Mouse (Mus musculus): ENCODE data around the gene Tmem202. TPM values are rescaled to one million over a fixed set of nuclear protein-coding genes. Genes with fewer than 3 reads are reported as not detected.
A peak's percentile ranks its signal among the peaks of the same experiment; 100 is the strongest.

Tmem202 gene
- polyA plus RNA-seq, 1 experiment from 2014 or later: 0.15 TPM

- H3K9me3 ChIP-seq (ENCODE audit: control insufficient read depth, low read length): no peaks in the 10 kb centered on the region
- no peaks in the 10 kb centered on the region for H3K27me3 ChIP-seq (replicated peaks; ENCODE audit: control insufficient read depth, insufficient read depth, low read length)
- ATAC-seq (ENCODE audit: low read depth): peak; percentile 79; the same call in 1 of the 2 replicates
- no peak overlapping the region for H3K4me3 ChIP-seq (ENCODE audit: low read depth, low read length)
- H3K36me3 ChIP-seq (ENCODE audit: control insufficient read depth, insufficient read depth, low read length): peaks cover 25% of the 10 kb centered on the region
- H3K4me2 ChIP-seq (ENCODE audit: low read depth, low read length): no peak overlapping the region
- DNase-seq (ENCODE audit: low spot score): peak; percentile 40
- no peaks in the 10 kb centered on the region for H3K4me1 ChIP-seq (ENCODE audit: control insufficient read depth, insufficient read depth, low read length)
- 34% methylated on average over 6 of the region's 6 CpGs for WGBS
- H3K27ac ChIP-seq (replicated peaks; ENCODE audit: low read depth, low read length): no peak overlapping the region
- H3K9ac ChIP-seq (ENCODE audit: low read depth, low read length): no peak overlapping the region
Observed at GRCm38 (mm10) chr9:59567111-59567510, 27.5 kb upstream of the Tmem202 start.

- Histone ChIP-seq H3K27me3 (replicated peaks; ENCODE audit: control insufficient read depth, insufficient read depth, low read length) (no peaks in the 10 kb centered on the region), H3K4me2 (ENCODE audit: low read depth, low read length) (no peak overlapping the region), H3K9ac (ENCODE audit: low read depth, low read length) (no peak overlapping the region), H3K9me3 (ENCODE audit: control insufficient read depth, low read length) (no peaks in the 10 kb centered on the region), H3K27ac (replicated peaks; ENCODE audit: low read depth, low read length) (no peak overlapping the region), H3K4me3 (ENCODE audit: low read depth, low read length) (no peak overlapping the region), H3K36me3 (ENCODE audit: control insufficient read depth, insufficient read depth, low read length) (peaks cover 36% of the 10 kb centered on the region), H3K4me1 (ENCODE audit: control insufficient read depth, insufficient read depth, low read length) (no peaks in the 10 kb centered on the region)
- ATAC-seq (ENCODE audit: low read depth) (peak; percentile 78; the same call in 1 of the 2 replicates), DNase-seq (ENCODE audit: low spot score) (peak; percentile 83)
- 21% methylated on average over 4 of the region's 4 CpGs for WGBS
Observed at GRCm38 (mm10) chr9:59565600-59565999, 26.0 kb upstream of the Tmem202 start.

- no peak overlapping the region for H3K4me3 ChIP-seq (ENCODE audit: low read depth, low read length)
- peaks cover 38% of the 10 kb centered on the region for H3K36me3 ChIP-seq (ENCODE audit: control insufficient read depth, insufficient read depth, low read length)
- no peak overlapping the region for H3K9ac ChIP-seq (ENCODE audit: low read depth, low read length)
- DNase-seq (ENCODE audit: low spot score) (no peak), ATAC-seq (ENCODE audit: low read depth) (no peak)
- no peaks in the 10 kb centered on the region for H3K9me3 ChIP-seq (ENCODE audit: control insufficient read depth, low read length)
- H3K27me3 ChIP-seq (replicated peaks; ENCODE audit: control insufficient read depth, insufficient read depth, low read length): no peaks in the 10 kb centered on the region
- no peak overlapping the region for H3K27ac ChIP-seq (replicated peaks; ENCODE audit: low read depth, low read length)
- no peak overlapping the region for H3K4me2 ChIP-seq (ENCODE audit: low read depth, low read length)
- 77% methylated on average over 4 of the region's 4 CpGs for WGBS
- no peaks in the 10 kb centered on the region for H3K4me1 ChIP-seq (ENCODE audit: control insufficient read depth, insufficient read depth, low read length)
Observed at GRCm38 (mm10) chr9:59553719-59554118, 14.1 kb upstream of the Tmem202 start.

GRCm38 (mm10) chr9:59552610-59553009 is 13.0 kb upstream of the Tmem202 start:
- no peaks in the 10 kb centered on the region for H3K4me1 ChIP-seq (ENCODE audit: control insufficient read depth, insufficient read depth, low read length)
- DNase-seq (ENCODE audit: low spot score): no peak
- no peak for ATAC-seq (ENCODE audit: low read depth)
- 78% methylated on average over 5 of the region's 5 CpGs for WGBS
- no peak overlapping the region for H3K27ac ChIP-seq (replicated peaks; ENCODE audit: low read depth, low read length)
- H3K27me3 ChIP-seq (replicated peaks; ENCODE audit: control insufficient read depth, insufficient read depth, low read length): no peaks in the 10 kb centered on the region
- H3K4me3 ChIP-seq (ENCODE audit: low read depth, low read length): no peak overlapping the region
- peaks cover 26% of the 10 kb centered on the region for H3K36me3 ChIP-seq (ENCODE audit: control insufficient read depth, insufficient read depth, low read length)
- H3K9ac ChIP-seq (ENCODE audit: low read depth, low read length): no peak overlapping the region
- no peak overlapping the region for H3K4me2 ChIP-seq (ENCODE audit: low read depth, low read length)
- H3K9me3 ChIP-seq (ENCODE audit: control insufficient read depth, low read length): no peaks in the 10 kb centered on the region

GRCm38 (mm10) chr9:59551620-59552031 is 12.0 kb upstream of the Tmem202 start:
- peaks cover 17% of the 10 kb centered on the region for H3K36me3 ChIP-seq (ENCODE audit: control insufficient read depth, insufficient read depth, low read length)
- no peak overlapping the region for H3K27ac ChIP-seq (replicated peaks; ENCODE audit: low read depth, low read length)
- H3K27me3 ChIP-seq (replicated peaks; ENCODE audit: control insufficient read depth, insufficient read depth, low read length): no peaks in the 10 kb centered on the region
- H3K4me1 ChIP-seq (ENCODE audit: control insufficient read depth, insufficient read depth, low read length): no peaks in the 10 kb centered on the region
- no peak overlapping the region for H3K4me3 ChIP-seq (ENCODE audit: low read depth, low read length)
- no peaks in the 10 kb centered on the region for H3K9me3 ChIP-seq (ENCODE audit: control insufficient read depth, low read length)
- 84% methylated on average over 3 of the region's 3 CpGs for WGBS
- H3K9ac ChIP-seq (ENCODE audit: low read depth, low read length): no peak overlapping the region
- no peak for DNase-seq (ENCODE audit: low spot score)
- ATAC-seq (ENCODE audit: low read depth): no peak
- H3K4me2 ChIP-seq (ENCODE audit: low read depth, low read length): no peak overlapping the region

GRCm38 (mm10) chr9:59551017-59551416 is 11.4 kb upstream of the Tmem202 start:
- no peak for ATAC-seq (ENCODE audit: low read depth)

GRCm38 (mm10) chr9:59550077-59550476 is 10.4 kb upstream of the Tmem202 start:
- no peak overlapping the region for H3K4me2 ChIP-seq (ENCODE audit: low read depth, low read length)
- H3K9me3 ChIP-seq (ENCODE audit: control insufficient read depth, low read length): no peaks in the 10 kb centered on the region
- no peaks in the 10 kb centered on the region for H3K27me3 ChIP-seq (replicated peaks; ENCODE audit: control insufficient read depth, insufficient read depth, low read length)
- ATAC-seq (ENCODE audit: low read depth): no peak
- no peak overlapping the region for H3K27ac ChIP-seq (replicated peaks; ENCODE audit: low read depth, low read length)
- no peak overlapping the region for H3K4me3 ChIP-seq (ENCODE audit: low read depth, low read length)
- no peak overlapping the region for H3K9ac ChIP-seq (ENCODE audit: low read depth, low read length)
- WGBS: 80% methylated on average over 4 of the region's 4 CpGs
- H3K36me3 ChIP-seq (ENCODE audit: control insufficient read depth, insufficient read depth, low read length): peaks cover 13% of the 10 kb centered on the region
- no peaks in the 10 kb centered on the region for H3K4me1 ChIP-seq (ENCODE audit: control insufficient read depth, insufficient read depth, low read length)
- no peak for DNase-seq (ENCODE audit: low spot score)

More at GRCm38 (mm10) chr9:59551017-59551416, 11.4 kb upstream of the Tmem202 start:
- H3K27me3 ChIP-seq (replicated peaks; ENCODE audit: control insufficient read depth, insufficient read depth, low read length): no peaks in the 10 kb centered on the region
- H3K4me1 ChIP-seq (ENCODE audit: control insufficient read depth, insufficient read depth, low read length): no peaks in the 10 kb centered on the region
- DNase-seq (ENCODE audit: low spot score): no peak
- no peaks in the 10 kb centered on the region for H3K9me3 ChIP-seq (ENCODE audit: control insufficient read depth, low read length)
- peaks cover 13% of the 10 kb centered on the region for H3K36me3 ChIP-seq (ENCODE audit: control insufficient read depth, insufficient read depth, low read length)
- no peak overlapping the region for H3K27ac ChIP-seq (replicated peaks; ENCODE audit: low read depth, low read length)
- WGBS: 70% methylated on average over 5 of the region's 5 CpGs
- no peak overlapping the region for H3K4me2 ChIP-seq (ENCODE audit: low read depth, low read length)
- no peak overlapping the region for H3K9ac ChIP-seq (ENCODE audit: low read depth, low read length)
- H3K4me3 ChIP-seq (ENCODE audit: low read depth, low read length): no peak overlapping the region

GRCm38 (mm10) chr9:59548961-59549487 is 9.4 kb upstream of the Tmem202 start:
- ATAC-seq (ENCODE audit: low read depth) (no peak), DNase-seq (ENCODE audit: low spot score) (no peak)
- WGBS: 59% methylated on average over 2 of the region's 2 CpGs
- Histone ChIP-seq H3K27ac (replicated peaks; ENCODE audit: low read depth, low read length) (no peak overlapping the region), H3K4me2 (ENCODE audit: low read depth, low read length) (no peak overlapping the region), H3K9ac (ENCODE audit: low read depth, low read length) (no peak overlapping the region), H3K4me3 (ENCODE audit: low read depth, low read length) (no peak overlapping the region), H3K36me3 (ENCODE audit: control insufficient read depth, insufficient read depth, low read length) (peaks cover 4% of the 10 kb centered on the region), H3K4me1 (ENCODE audit: control insufficient read depth, insufficient read depth, low read length) (no peaks in the 10 kb centered on the region), H3K9me3 (ENCODE audit: control insufficient read depth, low read length) (no peaks in the 10 kb centered on the region), H3K27me3 (replicated peaks; ENCODE audit: control insufficient read depth, insufficient read depth, low read length) (no peaks in the 10 kb centered on the region)

DNA sequence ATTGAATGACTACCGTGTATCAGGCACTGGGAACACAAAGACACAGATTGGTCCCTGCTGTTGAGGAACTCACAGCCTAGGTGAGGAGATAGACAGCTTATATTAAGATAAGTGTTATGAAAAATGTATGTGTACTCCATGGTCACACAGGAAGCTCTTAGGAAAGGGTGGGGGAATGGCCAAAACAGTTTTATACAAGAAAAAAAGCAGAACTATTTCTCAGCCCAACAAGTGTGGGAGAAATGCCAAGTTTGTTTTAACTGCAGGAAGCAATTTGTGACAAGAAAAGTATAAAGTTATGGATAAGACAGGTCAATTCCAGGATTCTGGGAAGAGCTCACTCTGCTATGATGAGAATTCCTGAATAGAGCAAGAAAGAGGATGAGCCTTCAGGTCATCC is 8.2 kb upstream of the Tmem202 start:
- ATAC-seq (ENCODE audit: low read depth): no peak
- H3K27ac ChIP-seq (replicated peaks; ENCODE audit: low read depth, low read length): no peak overlapping the region

More for the DNA sequence above, 8.2 kb upstream of the Tmem202 start:
- Histone ChIP-seq H3K4me2 (ENCODE audit: low read depth, low read length) (no peak overlapping the region), H3K36me3 (ENCODE audit: control insufficient read depth, insufficient read depth, low read length) (no peaks in the 10 kb centered on the region; the same call in 1 of the 2 replicates), H3K9ac (ENCODE audit: low read depth, low read length) (no peak overlapping the region), H3K9me3 (ENCODE audit: control insufficient read depth, low read length) (no peaks in the 10 kb centered on the region), H3K27me3 (replicated peaks; ENCODE audit: control insufficient read depth, insufficient read depth, low read length) (no peaks in the 10 kb centered on the region), H3K4me3 (ENCODE audit: low read depth, low read length) (no peak overlapping the region), H3K4me1 (ENCODE audit: control insufficient read depth, insufficient read depth, low read length) (no peaks in the 10 kb centered on the region)
- no peak for DNase-seq (ENCODE audit: low spot score)
- 85% methylated on average over 1 of the region's 1 CpGs for WGBS

Measured in embryonic facial prominence, embryonic 14.5 days (tissue).